Mouse (Mus musculus) kidney, adult 11 months (tissue): Measurements from ENCODE around the gene Fam107a.

ENCODE experiments used
- DNase-seq: peaks from one replicate; pipeline ENCODE4 v3.0.0; 2022

The Fam107a gene

GRCm38 (mm10) chr14:8317194-8318097 is at the start of gene Fam107a:
Gene Fam107a (minus strand): TSS chr14:8318023.
- DNase-seq = peak; percentile 61

- DNase-seq = no peak
Measured at GRCm38 (mm10) chr14:8367121-8367520, 49.3 kb upstream of the Fam107a start.

GRCm38 (mm10) chr14:8365833-8366232 is 48.0 kb upstream of the Fam107a start:
- no peak for DNase-seq

- DNase-seq = no peak
Measured at GRCm38 (mm10) chr14:8356836-8357235, 39.0 kb upstream of the Fam107a start.

GRCm38 (mm10) chr14:8355999-8356501 is 38.2 kb upstream of the Fam107a start:
- DNase-seq = peak; percentile 65

GRCm38 (mm10) chr14:8348927-8349326 is 31.1 kb upstream of the Fam107a start:
- DNase-seq = no peak

- peak; percentile 80 for DNase-seq
Measured at GRCm38 (mm10) chr14:8346255-8346997, 28.6 kb upstream of the Fam107a start.

GRCm38 (mm10) chr14:8345566-8345965 is 27.7 kb upstream of the Fam107a start:
- peak; percentile 48 for DNase-seq

GRCm38 (mm10) chr14:8342509-8343106 is 24.8 kb upstream of the Fam107a start:
- DNase-seq = peak; percentile 81

- peak; percentile 45 for DNase-seq
Measured at GRCm38 (mm10) chr14:8340226-8340625, 22.4 kb upstream of the Fam107a start.

GRCm38 (mm10) chr14:8335947-8336346 is 18.1 kb upstream of the Fam107a start:
- DNase-seq = no peak

- DNase-seq = no peak
Measured at GRCm38 (mm10) chr14:8334511-8334910, 16.7 kb upstream of the Fam107a start.

GRCm38 (mm10) chr14:8332314-8333252 is 14.8 kb upstream of the Fam107a start:
- peak; percentile 87 for DNase-seq

GRCm38 (mm10) chr14:8331307-8331905 is 13.6 kb upstream of the Fam107a start:
- peak; percentile 98 for DNase-seq

GRCm38 (mm10) chr14:8330390-8330789 is 12.6 kb upstream of the Fam107a start:
- peak; percentile 67 for DNase-seq

- no peak for DNase-seq
Measured at GRCm38 (mm10) chr14:8329552-8329951, 11.7 kb upstream of the Fam107a start.

GRCm38 (mm10) chr14:8327371-8327770 is 9.5 kb upstream of the Fam107a start:
- DNase-seq = peak; percentile 88

GRCm38 (mm10) chr14:8326961-8327360 is 9.1 kb upstream of the Fam107a start:
- peak; percentile 91 for DNase-seq

GRCm38 (mm10) chr14:8325746-8326145 is 7.9 kb upstream of the Fam107a start:
- no peak for DNase-seq

- peak; percentile 83 for DNase-seq
Measured at GRCm38 (mm10) chr14:8320528-8320927, 2.7 kb upstream of the Fam107a start.

GRCm38 (mm10) chr14:8316366-8317193 is 1.2 kb downstream of the Fam107a start:
- peak; percentile 64 for DNase-seq
